Mouse (Mus musculus) limb, embryonic 10.5 days (tissue): ENCODE results near the gene Csrp1. TPM values are rescaled to one million over a fixed set of nuclear protein-coding genes. Genes with fewer than 3 reads are reported as not detected.

Experiments used
- DNase-seq: peaks from one replicate; pipeline ENCODE4 v3.0.0-alpha.2; 2017; ENCODE audit warnings: low spot score
- H3K27ac ChIP-seq: fragments of 300-500 bp; sonication (generic); 2 replicates; pipeline ENCODE4 v1.5.1; 2016; ENCODE audit warnings: mild to moderate bottlenecking
- H3K27me3 ChIP-seq: fragments of 300-500 bp; sonication (generic); 2 replicates; pipeline ENCODE4 v1.6.1; 2016; ENCODE audit warnings: low read depth, mild to moderate bottlenecking; ENCODE audit not compliant: poor library complexity, severe bottlenecking
- H3K36me3 ChIP-seq: fragments of 300-500 bp; sonication (generic); 2 replicates; pipeline ENCODE4 v1.6.1; 2016; ENCODE audit warnings: mild to moderate bottlenecking, moderate library complexity
- H3K4me1 ChIP-seq: fragments of 300-500 bp; sonication (generic); 2 replicates; pipeline ENCODE4 v1.6.1; 2016
- H3K4me3 ChIP-seq: fragments of 300-500 bp; sonication (generic); 2 replicates; pipeline ENCODE4 v1.5.1; 2016; ENCODE audit warnings: mild to moderate bottlenecking, moderate library complexity
- H3K9me3 ChIP-seq: fragments of 300-500 bp; sonication (generic); replicated peaks from 2 replicates; pipeline ENCODE4 v1.6.1; 2016; ENCODE audit warnings: mild to moderate bottlenecking
- WGBS: fragments of 180-500 bp; shearing (Covaris S2); methylation state at CpG from one replicate; pipeline ENCODE4 v1.1.7; 2016; 5-methylcytosine and 5-hydroxymethylcytosine counted together
- polyA plus RNA-seq: library from polyadenylated mRNA; unstranded; fragments of >200 nt; fragmentation: Nextera tagmentation; extraction: Ambion mirVana; gene quantifications from 2 replicates; pipeline ENCODE4 v1.2.1, GENCODE M21; 2016

Gene Csrp1
- polyA plus RNA-seq, 1 experiment from 2014 or later, result 54.4 TPM

DNA sequence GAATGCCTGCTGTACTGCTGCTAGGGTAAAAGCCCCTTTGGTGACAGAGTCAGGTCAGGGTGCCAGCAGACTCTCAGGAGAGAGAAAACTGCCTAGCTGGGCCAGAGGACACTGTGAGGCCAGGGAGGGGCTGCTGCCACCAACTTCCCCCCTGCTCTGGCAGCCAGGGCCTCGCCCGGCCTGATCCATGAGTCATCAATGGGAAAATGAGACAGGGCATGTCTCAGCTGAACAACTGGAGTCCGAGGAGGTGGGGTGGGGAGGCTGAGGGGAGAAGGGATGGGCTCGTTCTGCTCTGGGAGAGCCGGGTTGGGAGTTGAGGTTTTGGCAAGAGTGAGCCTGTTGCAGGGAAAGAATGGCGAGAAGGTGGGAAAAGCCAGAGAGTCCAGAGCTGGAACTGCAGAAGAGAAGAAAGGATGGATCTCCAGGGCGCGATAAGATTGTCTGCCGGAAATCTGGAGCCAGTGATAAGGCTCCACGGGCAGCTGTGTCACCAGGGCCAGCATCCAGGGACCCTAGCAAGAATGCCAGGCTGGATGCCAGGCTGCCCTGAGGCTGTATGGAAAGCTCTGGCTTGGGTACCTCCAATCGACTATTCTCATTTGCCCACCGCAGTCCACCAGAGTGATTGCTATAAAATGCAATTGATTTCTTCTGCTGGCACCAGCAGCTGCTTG is 51.2 kb downstream of the Csrp1 start:
- 69% methylated on average over 12 of the region's 12 CpGs for WGBS
- Histone ChIP-seq H3K4me1 (peaks cover 45% of the 10 kb centered on the region), H3K27ac (0 out of 2 replicates have a peak overlapping the region, but pooled peaks have one; percentile 16), H3K27me3 (0 out of 2 replicates have a peak, but pooled peaks cover 12% of the 10 kb centered on the region), H3K36me3 (peaks cover 13% of the 10 kb centered on the region), H3K9me3 (no peaks in the 10 kb centered on the region), H3K4me3 (no peak overlapping the region)
- no peak for DNase-seq

DNA sequence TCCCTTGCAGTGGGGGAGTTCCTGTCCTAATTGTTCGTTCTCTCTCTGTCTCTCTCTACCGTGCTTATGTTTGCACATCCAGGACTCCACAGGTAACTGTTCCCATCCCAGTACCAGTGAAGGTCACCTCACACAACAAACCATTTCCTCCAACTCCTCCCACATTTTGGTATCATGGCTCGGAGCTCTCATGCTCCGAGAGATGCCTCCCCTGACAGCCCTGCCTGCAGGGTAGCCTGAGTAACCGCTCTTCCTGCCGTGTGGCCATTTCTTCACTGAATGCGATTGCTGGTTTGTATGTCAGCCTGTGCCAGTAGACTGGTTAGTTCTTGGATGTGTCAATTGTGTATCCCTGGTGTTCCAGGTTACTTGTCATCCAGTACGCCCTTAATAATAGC is 51.7 kb downstream of the Csrp1 start:
- Histone ChIP-seq H3K4me3 (no peak overlapping the region), H3K4me1 (peaks cover 44% of the 10 kb centered on the region), H3K9me3 (no peaks in the 10 kb centered on the region), H3K27ac (no peak overlapping the region), H3K36me3 (peaks cover 13% of the 10 kb centered on the region), H3K27me3 (0 out of 2 replicates have a peak, but pooled peaks cover 12% of the 10 kb centered on the region)
- DNase-seq, result no peak
- WGBS, result 77% methylated on average over 8 of the region's 8 CpGs

DNA sequence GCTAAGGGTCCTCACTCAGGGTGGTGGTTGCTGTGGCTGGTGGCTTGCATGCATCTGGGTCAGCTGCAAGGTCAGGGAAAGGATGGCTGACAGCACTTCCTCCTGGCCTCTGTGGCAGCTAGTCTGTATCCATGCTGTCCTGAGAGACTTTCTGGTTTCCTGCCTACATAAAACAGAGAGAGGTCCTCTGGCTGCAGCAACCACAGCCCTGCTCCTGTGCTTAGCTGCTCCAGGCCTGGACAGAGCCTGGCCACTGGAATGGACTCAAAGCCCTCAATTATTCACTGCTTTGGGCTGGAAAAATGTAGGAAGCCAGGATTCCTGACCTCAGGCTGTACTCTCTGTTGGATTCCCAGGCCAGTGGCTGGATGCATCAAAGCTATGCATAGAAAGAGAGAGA is 56.7 kb downstream of the Csrp1 start:
- H3K4me1 ChIP-seq, result peaks cover 35% of the 10 kb centered on the region
- H3K27me3 ChIP-seq, result peaks cover 6% of the 10 kb centered on the region; the same call in 1 of the 2 replicates
- H3K9me3 ChIP-seq, result no peaks in the 10 kb centered on the region
- peak overlapping the region; percentile 7; the same call in 1 of the 2 replicates for H3K27ac ChIP-seq
- no peak for DNase-seq
- H3K36me3 ChIP-seq, result no peaks in the 10 kb centered on the region
- H3K4me3 ChIP-seq, result no peak overlapping the region

DNA sequence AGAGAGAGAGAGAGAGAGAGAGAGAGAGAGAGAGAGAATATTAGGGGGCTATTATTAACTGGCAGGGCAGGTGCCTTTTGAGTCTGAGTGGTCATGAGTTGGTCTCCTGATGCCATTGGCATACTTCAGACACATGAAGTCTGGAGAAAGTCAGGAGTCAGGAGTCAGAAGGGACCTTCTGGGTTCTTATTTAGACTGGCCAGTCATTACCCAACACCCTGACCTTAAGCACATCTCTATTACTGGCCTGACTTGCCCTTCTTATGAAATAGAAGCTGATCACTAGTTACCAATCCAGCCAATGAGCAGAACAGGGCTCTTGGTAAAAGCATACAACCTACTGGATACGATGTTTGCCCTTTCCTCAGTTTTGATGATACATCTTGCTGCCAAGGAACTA is 57.2 kb downstream of the Csrp1 start:
- H3K9me3 ChIP-seq, result no peaks in the 10 kb centered on the region
- H3K27me3 ChIP-seq, result peaks cover 6% of the 10 kb centered on the region; the same call in 1 of the 2 replicates
- H3K27ac ChIP-seq, result no peak overlapping the region
- no peaks in the 10 kb centered on the region for H3K36me3 ChIP-seq
- H3K4me1 ChIP-seq, result peaks cover 35% of the 10 kb centered on the region
- H3K4me3 ChIP-seq, result no peak overlapping the region
- WGBS, result 92% methylated on average over 1 of the region's 1 CpGs
- DNase-seq, result no peak

DNA sequence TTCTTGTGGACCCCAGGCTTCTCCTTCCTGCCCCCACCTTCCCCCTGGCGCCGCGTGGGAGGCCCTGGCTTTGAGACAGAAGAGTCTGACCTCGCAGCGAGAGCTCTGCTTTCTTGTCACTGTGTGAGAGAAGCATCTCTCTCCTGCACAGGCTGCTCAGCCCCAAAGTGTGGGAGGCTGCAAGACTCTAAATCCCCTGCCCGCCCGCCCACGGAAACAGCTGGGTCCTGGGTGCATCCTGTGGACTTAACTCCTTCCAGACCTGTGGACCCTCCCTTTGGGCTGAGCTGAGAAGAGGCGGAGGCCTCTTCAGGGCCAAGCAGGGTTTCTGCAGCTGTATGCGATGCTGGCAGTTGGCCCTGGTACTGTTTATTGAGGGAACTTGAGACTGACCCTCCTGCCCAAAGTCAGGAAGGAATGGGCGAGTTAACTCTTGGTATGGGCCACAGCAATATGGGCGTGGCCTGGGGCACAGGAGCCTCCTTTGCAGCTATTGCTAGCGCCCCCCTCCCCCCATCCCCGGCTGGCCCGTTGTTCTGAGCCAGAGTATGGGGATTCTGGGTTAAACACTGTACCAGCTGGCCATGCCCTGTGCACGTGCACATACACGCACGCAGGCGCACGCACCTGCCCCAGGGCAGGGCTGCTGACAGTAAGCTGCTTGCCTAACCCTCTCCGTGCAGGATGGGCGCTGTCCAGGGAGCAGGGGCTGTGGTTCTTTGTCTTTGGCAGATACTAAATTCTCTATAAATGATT is 59.1 kb downstream of the Csrp1 start, which contains the start of gene Tnni1:
Gene Tnni1 (plus strand): TSS at position 655 of the 756 bp plus-strand sequence.
- Histone ChIP-seq H3K4me3 (0 out of 2 replicates have a peak within 1 kb of the TSS, but pooled peaks have one; percentile 0), H3K27me3 (peaks cover 6% of the 10 kb centered on the region; the same call in 1 of the 2 replicates), H3K36me3 (no peaks in the 10 kb centered on the region), H3K9me3 (no peaks in the 10 kb centered on the region), H3K27ac (peak within 1 kb of the TSS; percentile 71), H3K4me1 (peaks cover 35% of the 10 kb centered on the region)
- peak; percentile 48 for DNase-seq
- WGBS, result 41% methylated on average over 22 of the region's 22 CpGs

DNA sequence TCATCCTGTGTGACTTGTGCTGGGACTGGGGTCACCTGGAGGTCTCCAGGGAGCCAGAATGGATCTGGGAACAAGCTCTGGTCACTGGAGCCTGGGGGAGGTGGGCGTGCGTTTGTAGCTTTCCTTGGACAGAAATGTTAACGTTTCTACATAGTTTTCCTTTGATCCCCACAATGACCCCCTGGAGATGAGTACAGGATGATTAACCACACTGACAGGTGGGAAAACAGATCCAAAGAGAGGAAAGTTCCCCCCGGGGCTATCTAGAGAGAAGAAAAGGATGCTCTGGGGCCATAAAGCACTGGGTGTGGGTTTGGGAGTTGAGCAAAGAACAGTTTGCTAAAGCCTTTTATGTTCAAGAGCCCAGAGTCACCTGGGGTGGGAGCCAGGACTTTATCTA is 60.8 kb downstream of the Csrp1 start:
- DNase-seq, result no peak
- no peaks in the 10 kb centered on the region for H3K36me3 ChIP-seq
- H3K27ac ChIP-seq, result peak overlapping the region; percentile 57; the same call in 1 of the 2 replicates
- H3K4me3 ChIP-seq, result no peak overlapping the region
- H3K4me1 ChIP-seq, result peaks cover 35% of the 10 kb centered on the region
- H3K27me3 ChIP-seq, result peaks cover 6% of the 10 kb centered on the region; the same call in 1 of the 2 replicates
- 21% methylated on average over 4 of the region's 4 CpGs for whole genome bisulfite sequencing
- H3K9me3 ChIP-seq, result no peaks in the 10 kb centered on the region

DNA sequence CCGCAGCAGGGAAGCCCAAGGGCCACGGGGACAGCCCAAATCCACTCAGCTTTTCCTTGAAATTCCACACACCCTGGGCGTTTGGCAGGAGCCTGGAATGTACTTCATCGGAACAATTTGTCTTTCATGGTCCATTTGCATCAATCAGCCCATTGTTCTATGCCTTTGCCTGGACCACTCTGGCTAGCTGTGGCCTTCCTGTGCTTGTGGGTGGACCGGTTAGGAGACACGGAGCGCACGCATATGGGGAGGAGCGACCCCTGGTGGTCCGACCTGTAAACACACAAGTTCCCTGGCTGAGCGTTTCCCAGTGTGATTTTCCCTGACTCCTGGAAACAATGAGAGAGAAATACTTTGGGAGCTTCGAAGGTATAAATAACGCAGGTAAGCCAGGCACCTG is 61.4 kb downstream of the Csrp1 start:
- no peaks in the 10 kb centered on the region for H3K36me3 ChIP-seq
- 19% methylated on average over 13 of the region's 13 CpGs for WGBS
- peak overlapping the region; percentile 57; the same call in 1 of the 2 replicates for H3K27ac ChIP-seq
- H3K4me1 ChIP-seq, result peaks cover 34% of the 10 kb centered on the region
- DNase-seq, result peak; percentile 88
- H3K4me3 ChIP-seq, result no peak overlapping the region
- peaks cover 6% of the 10 kb centered on the region; the same call in 1 of the 2 replicates for H3K27me3 ChIP-seq
- no peaks in the 10 kb centered on the region for H3K9me3 ChIP-seq

DNA sequence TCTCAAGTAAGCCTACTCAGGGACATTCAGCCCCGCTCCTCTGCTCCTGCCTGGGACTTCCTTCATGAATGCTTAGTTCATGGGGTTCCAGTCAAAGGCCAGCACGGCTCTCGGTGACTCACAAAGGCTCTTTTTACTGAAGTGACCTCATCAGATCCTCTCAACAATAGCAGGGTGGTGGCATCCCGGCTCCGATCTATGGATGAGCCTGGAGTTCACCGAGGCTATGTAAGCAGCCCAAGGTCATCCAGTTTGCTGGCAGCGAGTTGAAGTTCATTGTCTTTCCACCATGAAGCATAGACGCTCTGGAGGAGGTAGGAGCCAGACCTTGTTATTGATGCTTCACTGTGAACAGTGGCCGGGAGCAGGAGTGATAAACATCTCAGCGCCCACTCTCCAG is 63.0 kb downstream of the Csrp1 start:
- H3K4me3 ChIP-seq, result no peak overlapping the region
- no peak for DNase-seq
- peaks cover 29% of the 10 kb centered on the region for H3K4me1 ChIP-seq
- H3K27ac ChIP-seq, result no peak overlapping the region
- 74% methylated on average over 10 of the region's 10 CpGs for WGBS
- H3K36me3 ChIP-seq, result no peaks in the 10 kb centered on the region
- H3K27me3 ChIP-seq, result peaks cover 6% of the 10 kb centered on the region; the same call in 1 of the 2 replicates
- no peaks in the 10 kb centered on the region for H3K9me3 ChIP-seq

DNA sequence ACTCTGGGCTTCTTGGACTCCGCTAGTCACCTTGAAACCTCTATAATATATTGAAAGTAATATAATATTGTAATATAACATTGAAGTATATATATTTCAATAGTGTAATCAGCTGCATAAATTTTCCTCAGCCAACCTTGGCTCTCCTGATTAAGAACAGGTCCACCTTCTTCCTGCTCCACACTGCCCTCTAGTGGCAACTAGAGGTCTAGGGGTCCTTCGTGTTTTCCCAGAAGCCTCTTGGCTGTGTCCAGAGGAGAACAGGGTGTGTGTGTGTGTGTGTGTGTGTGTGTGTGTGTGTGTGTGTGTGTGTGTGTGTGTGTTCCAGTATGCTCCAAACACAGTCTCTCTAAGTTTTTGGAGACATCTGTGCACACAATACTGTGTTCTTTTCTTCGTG is 67.9 kb downstream of the Csrp1 start:
- Histone ChIP-seq H3K4me1 (peaks cover 13% of the 10 kb centered on the region), H3K27ac (no peak overlapping the region), H3K36me3 (no peaks in the 10 kb centered on the region), H3K27me3 (0 out of 2 replicates have a peak, but pooled peaks cover 3% of the 10 kb centered on the region), H3K4me3 (no peak overlapping the region), H3K9me3 (no peaks in the 10 kb centered on the region)
- WGBS, result 49% methylated on average over 3 of the region's 3 CpGs
- DNase-seq, result peak; percentile 85

DNA sequence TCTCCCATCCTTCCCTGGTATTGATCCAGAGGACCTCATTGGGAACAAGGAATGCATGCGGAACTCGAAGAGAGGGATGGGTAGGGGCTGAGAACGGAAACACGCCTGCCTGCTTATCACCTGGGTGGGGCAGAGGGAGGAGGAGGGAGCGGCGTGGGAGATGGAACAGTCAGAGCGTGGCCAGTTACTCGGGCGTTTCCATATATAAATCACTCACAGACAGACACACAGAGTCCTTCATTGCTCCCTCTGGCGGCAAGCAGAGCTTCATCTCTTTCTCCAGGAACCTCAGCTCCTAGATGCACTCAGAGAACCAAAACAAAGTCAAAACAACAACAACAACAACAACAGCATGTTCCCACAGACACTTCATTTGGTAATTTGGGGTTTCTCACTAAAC is 68.8 kb downstream of the Csrp1 start:
- Histone ChIP-seq H3K27me3 (0 out of 2 replicates have a peak, but pooled peaks cover 11% of the 10 kb centered on the region), H3K4me1 (peaks cover 21% of the 10 kb centered on the region), H3K4me3 (no peak overlapping the region), H3K27ac (no peak overlapping the region), H3K36me3 (no peaks in the 10 kb centered on the region), H3K9me3 (no peaks in the 10 kb centered on the region)
- DNase-seq, result no peak
- WGBS, result 23% methylated on average over 10 of the region's 10 CpGs

DNA sequence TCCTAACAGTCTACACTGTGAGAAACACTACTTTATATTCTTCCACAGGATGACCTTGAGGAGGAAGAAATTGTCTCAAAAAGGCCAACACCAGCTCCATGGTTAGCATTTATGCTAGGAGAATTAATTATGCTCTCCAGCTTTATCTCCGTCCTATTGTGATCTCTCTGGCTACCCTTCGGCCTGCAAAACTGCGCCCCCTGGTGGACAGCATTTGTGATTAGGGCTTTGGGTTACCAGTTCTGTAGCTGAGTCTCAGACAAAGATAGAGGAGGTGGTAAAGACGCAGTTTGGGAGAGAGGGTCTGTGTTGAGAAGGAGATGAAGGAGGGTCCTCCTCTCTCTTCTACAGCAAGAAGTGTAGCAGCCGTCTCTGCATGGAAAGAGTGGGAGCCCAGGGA is 70.0 kb downstream of the Csrp1 start:
- Histone ChIP-seq H3K9me3 (no peaks in the 10 kb centered on the region), H3K27me3 (peaks cover 22% of the 10 kb centered on the region), H3K27ac (no peak overlapping the region), H3K4me1 (peaks cover 32% of the 10 kb centered on the region), H3K4me3 (no peak overlapping the region), H3K36me3 (no peaks in the 10 kb centered on the region)
- WGBS, result 10% methylated on average over 5 of the region's 5 CpGs
- DNase-seq, result peak; percentile 90

DNA sequence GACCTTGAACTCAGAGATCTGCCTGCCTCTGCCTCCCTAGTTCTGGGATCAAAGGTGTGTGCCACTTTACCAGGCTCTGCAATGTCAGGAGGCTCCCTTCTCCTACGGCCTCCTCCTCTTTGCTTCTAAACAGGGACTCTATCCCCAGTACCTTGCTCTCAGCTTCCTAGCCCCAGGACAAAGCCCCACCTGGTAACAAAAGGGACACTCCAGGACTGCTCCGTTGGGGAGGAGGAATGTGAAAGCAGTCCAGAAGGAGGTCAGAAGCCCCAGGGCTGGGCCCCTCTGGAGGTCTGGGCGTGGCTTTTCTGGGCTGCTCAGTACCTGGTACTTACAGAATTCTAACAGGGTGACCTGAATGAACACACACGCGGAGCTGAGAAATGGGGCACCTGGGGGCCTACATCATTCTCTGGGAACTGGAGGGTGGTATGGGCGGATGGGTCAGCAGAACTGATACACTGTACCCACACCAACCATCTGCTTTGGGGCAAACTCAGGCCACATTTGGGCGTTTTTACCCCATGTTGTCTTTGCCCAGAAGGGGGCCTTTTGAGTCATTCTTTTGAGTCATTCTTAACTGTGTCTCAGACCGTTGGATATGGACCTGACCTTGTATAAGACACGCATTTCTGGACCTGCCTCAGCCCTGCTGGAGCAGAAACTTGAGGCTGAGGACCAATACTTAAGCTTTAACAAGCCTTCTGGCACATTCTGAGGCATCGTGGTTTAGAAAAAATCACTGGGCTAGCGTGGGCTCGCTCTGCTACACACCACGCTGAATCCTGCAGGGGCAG is 72.5 kb downstream of the Csrp1 start:
- peaks cover 36% of the 10 kb centered on the region for H3K4me1 ChIP-seq
- no peak overlapping the region for H3K4me3 ChIP-seq
- no peaks in the 10 kb centered on the region for H3K36me3 ChIP-seq
- H3K9me3 ChIP-seq, result no peaks in the 10 kb centered on the region
- peaks cover 36% of the 10 kb centered on the region for H3K27me3 ChIP-seq
- DNase-seq, result no peak
- H3K27ac ChIP-seq, result no peak overlapping the region
- WGBS, result 69% methylated on average over 13 of the region's 13 CpGs
